Mouse (Mus musculus): Measurements from ENCODE around the gene Zfpm1.

The Zfpm1 gene

DNA sequence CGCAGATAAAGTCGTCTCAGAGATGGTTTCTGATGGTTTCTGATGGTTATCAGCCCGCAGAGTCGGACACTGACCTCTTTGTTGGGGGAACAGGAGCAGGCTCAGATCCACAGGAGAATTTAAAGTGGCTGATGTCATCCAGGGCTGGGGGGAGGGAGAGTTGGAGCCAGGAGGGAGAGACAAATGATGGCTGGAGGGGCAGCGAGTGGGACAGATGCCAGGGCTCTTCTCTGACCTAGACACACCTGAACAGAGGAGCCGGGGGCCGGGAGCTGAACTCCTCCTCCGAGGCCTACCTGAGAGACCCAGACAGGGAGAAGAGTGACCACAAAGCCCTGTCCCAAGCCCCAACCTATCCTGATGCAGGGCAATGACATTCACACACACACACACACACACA, 47.1 kb downstream of the Zfpm1 start:
- DNase-seq, result no peak

- DNase-seq, result no peak
Measured at GRCm38 (mm10) chr8:122329553-122330239, 47.8 kb downstream of the Zfpm1 start.

GRCm38 (mm10) chr8:122330446-122331133, 48.6 kb downstream of the Zfpm1 start:
- DNase-seq, result no peak

GRCm38 (mm10) chr8:122331134-122331523, 49.2 kb downstream of the Zfpm1 start:
- peak; percentile 39 for DNase-seq

- DNase-seq, result peak; percentile 90
Measured at GRCm38 (mm10) chr8:122332753-122333506, 51.0 kb downstream of the Zfpm1 start.

- no peak for DNase-seq
Measured at GRCm38 (mm10) chr8:122333531-122333930, 51.6 kb downstream of the Zfpm1 start.

GRCm38 (mm10) chr8:122334791-122335490, 53.0 kb downstream of the Zfpm1 start:
- DNase-seq, result no peak

GRCm38 (mm10) chr8:122335638-122336250, 53.8 kb downstream of the Zfpm1 start:
- DNase-seq, result no peak

- no peak for DNase-seq
Measured at GRCm38 (mm10) chr8:122336251-122336910, 54.4 kb downstream of the Zfpm1 start.

DNA sequence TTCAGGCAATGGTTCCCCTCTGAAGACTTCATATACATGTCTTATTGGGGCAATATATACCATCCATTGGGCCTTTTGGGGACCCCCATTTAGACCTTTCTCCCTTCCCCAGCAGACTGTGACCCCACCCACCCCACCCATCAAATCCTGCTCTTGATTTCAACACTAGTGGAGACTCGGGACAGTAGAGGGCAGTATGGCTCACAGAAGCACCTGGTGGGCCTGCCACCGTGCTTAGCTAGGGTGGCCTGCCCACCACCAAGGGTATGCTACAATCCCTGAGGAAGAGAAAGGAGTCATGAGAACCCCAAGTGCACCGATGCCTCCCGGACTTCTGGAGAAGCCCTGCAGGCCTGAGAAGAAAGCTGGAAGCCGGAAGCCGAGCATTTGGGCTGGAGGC, 56.9 kb downstream of the Zfpm1 start:
- DNase-seq, result peak; percentile 42

DNA sequence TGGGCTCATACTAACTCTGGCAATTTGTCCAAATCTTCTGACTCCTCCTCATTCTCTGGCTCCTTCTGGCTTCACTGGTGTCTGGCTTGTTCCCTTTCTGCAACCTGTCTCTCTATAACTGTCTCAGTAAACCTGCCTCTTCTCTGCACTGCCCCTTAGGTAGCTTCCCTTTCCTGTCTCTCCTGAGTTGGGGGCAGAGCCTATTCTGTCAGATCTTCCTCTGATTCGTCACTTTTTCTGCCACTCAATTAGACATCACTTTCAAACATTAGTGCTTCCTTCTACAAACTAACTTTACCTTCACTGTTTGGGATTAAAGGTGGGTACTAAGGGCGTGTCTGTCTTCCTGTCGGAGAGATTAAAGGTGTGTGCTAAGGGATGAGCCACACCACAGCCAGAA, 58.8 kb downstream of the Zfpm1 start:
- DNase-seq, result no peak

DNA sequence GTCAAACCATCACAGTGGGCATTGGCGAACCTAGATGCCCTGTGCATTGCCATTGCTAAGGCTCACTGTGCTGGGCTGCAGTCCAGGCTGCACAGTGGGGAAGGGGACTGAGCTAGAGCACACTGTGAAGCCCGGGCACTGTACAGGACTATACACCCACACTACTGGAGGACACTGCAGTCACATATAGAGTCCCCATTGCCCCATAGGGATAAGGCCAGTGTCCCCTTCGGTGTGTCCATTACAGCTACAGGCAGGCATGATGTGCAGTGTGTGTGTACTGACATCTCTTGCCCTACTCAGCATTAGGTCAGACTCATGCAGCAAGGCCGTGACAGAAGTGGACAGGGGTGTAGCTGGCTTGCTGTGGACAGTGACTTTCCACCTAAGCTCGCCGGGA, 59.8 kb downstream of the Zfpm1 start:
- no peak for DNase-seq

- DNase-seq, result no peak
Measured at GRCm38 (mm10) chr8:122342362-122342761, 60.4 kb downstream of the Zfpm1 start.

- DNase-seq, result peak; percentile 65
Measured at GRCm38 (mm10) chr8:122342806-122343209, 60.9 kb downstream of the Zfpm1 start.

DNA sequence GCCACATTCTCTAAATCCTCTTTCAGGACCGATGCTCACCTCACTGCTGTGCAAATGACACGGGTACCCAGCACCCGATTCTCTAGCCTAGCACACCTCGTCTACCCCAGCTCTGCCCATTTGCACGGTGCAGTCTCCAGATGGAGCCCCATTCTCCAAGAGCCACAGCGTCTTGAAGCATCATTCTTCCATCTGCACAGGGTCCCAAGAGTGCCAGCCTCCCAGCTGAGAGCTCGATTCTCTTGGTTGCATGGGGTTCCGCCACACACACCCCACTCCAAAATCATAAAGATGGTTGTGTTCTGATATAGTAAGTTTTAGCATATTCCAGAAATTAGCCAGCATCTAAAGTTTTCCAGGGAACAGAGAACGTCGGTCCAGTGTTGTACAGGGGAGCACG, 61.4 kb downstream of the Zfpm1 start:
- no peak for DNase-seq

DNA sequence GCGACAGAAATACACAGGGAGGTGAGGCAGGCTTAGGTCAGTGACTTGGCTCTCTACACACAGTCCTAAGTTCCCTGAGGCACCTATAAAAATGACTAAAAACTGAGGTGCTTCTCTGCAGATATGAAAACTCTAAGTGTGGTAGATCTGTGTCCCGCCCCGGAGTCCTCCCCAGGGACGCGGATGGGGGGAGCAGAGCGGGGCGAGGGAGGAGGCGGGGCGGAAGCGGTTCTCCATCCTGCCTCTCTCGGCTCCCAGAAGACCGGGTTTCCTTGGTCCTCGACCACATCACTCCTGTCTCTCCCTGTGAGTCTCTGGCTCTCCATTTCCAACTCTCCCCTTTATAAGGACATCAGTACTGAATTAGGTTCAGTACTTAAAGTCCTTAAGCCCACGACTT, 61.8 kb downstream of the Zfpm1 start:
- DNase-seq, result peak; percentile 67

DNA sequence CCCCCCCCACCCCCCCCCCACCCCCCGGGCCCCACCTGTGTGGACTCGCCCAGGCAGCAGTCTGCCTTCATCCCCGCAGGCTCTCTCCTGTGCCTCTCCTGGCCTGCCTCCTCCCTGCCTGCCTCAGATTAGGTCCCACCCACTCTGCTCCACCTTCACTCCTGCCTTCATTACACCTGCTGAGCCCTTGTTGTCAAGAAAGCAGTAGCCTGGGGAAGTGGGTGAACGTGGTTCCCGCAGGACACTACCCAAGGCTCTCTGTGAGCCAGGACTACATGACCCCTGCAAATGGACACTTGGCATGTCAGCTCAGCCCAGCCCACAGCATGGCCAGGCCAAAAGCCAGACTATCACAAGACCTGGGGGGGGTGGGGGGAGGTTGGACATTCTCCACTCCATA, 62.3 kb downstream of the Zfpm1 start:
- DNase-seq, result peak; percentile 23

DNA sequence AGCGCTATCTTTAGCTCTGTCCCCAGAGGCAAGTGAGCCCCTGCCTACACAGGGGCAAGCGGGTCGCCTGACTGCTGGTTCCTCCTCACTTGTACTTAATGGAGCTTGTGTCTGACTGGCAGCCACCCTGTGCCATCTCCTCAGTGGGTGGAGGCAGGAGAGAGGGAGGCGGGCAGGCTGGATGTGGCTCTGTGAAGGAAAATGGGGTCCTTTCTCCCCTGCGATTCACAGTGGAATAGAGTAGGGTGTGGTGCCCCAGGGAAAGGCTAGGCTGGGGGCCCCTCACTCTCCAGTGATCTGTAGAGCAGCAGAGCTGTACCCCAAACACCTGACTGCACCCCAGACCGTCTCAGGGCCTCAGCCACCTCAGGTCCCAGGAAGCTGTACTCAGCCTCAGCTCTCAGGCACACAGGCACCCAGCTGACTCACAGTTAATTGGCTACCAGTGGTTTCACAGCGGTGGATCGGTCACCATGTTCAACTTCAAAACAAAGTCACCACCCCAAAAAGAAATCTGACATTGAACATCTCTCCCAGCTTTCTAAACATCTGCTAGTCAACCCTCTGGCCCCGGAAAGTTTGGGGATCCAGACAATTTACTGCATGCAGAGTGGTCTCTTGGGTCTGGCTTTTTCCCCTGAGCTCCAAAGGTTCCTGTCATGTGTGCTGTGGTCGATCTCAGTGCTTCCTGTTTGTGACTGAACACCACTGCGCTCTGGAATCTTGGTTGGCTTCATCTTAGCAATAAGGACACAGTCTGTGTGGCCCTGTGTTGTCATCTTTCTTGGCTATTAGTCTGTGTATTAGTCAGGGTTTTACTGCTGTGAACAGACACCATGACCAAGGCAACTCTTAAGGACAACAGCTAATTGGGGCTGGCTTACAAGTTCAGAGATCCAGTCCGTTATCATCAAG, 63.5 kb downstream of the Zfpm1 start:
- DNase-seq, result peak; percentile 51

DNA sequence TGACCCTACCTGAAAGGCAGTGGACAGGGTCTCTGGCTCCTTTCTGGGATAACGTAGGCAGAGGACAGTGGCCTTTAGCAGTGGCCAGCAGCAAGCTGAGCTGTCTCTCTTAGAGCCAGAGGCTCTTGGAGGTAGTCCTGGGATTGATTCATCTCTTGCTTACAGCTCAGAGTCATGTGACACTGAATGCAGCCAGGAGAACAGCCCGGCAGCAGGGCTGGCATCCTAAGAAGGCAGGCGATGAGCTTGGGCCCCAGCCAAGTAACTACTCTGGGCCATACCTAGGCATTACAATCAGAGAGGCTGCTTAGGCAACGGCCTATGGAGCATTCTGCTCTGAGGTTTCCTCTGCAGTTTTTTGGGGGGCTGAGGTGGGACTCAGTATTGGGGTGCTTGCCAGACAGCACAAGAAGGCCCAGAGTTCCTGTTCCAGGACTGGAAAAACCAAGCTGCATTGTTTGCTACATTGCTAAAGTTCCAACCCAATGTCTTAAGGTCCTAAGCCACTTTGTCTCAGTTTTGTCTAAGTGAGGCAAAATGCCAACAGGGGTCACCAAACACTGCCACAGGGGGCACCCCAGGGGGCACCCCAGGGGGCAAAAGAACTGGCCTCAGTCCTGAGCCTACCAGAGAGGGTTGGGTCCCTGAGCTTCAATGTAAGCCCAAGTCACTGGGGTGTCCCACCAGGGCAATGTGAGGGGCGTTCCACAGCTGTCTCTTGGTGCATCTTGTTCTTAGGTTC, 66.0 kb downstream of the Zfpm1 start:
- peak; percentile 8 for DNase-seq

Data from thymus, postnatal 4 days (tissue).